Mouse (Mus musculus) frontal cortex, adult (tissue): ENCODE measurements around the gene Rgp1.
"Not testable (repeated sequence)": the region's sequence is repeated elsewhere in the genome, so short reads cannot be mapped to it uniquely, and the experiment has no call there.

Experiments used
- ATAC-seq: cut with Nextera tagmentation; 2 replicates; pipeline ENCODE4 v1.9.2; 2017; ENCODE audit warnings: mild to moderate bottlenecking, moderate library complexity, mixed read lengths; ENCODE audit not compliant: low TSS enrichment

Gene Rgp1

DNA sequence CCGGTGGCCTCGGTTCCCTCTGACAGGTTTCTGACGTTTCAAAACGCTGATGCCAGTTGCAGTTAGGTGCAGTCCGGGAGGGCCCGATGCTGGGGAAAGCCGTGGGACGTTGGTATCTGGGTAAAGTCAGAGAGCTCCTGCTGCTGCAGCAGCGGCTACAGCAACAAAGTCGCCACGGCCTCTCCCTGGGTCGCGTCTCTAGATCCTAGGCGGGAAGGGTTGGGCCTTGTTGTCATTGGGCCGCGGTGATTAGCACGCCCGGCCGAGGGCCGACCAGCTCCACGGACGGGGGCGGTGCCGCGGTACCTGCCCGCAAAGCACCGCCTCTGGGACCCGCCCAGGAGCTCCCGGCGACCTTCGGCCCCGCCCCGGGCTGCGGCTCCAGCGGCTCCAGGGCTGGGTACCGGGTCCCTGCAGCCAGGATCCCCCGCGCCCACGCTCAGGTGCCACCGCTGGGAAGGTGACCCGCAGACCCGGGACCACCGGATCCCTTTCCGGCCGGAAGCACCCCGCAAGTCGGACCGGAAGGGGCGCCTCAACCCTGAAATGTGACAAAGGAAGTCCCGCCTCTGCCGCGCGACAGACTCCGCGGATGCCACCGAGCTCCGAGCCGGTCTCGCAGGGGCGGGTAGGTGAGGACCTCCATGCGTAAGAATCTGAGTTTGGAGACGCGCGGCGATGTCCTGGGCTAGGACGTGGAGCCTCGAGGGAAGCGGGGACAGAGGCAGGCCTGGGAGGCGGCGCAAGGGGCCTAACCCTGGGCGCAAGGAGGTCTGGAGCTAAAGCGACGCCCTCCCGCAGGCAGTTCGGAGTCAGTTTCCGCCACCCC is at the start of gene Rgp1, which contains the start of gene Gba2:
Rgp1 (plus strand) TSS at position 340 of the 829 bp plus-strand sequence.
Gba2 (minus strand) TSS at position 498 of the 829 bp plus-strand sequence.
- peak; percentile 79 for ATAC-seq

DNA sequence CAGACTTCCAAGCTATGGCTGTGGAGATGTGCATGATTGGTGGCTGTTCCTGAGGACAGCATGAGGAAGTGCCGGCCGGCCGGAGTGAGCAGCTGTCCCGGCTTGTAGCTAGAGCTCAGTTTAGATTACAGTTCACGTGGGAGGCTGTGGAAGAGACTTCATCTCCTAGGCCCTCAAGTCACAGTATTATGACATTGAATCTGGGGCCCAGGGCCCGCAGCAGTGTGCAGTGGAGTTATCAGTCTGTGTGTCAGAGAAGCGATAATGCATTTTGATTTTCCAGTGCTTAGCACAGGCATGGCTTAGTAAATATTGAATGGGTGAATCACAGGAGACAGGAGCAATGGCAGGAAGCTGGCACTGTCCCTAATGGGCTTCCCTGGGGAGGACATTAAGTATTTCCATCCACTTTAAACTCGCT is 48.4 kb upstream of the Rgp1 start:
- peak; percentile 74 for ATAC-seq

DNA sequence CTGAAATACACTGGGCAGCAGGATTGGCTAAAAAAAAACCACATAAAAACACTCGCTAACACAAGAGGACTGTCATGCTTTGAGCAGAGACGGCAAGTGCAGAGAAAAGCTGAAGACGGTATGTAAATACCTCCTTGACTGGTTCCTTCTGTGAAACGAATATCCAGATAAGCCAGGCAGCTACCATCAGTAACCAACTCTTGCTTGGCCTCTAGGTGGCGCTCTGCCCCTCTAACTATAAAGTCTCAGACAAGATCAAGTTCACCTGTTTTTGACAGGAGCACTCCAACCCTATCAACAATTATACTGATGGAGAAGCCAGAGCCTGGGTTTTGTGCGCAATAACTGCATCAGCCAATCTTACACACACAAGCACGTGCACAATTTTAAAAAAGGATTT is 47.9 kb upstream of the Rgp1 start:
- ATAC-seq, result peak; percentile 87

DNA sequence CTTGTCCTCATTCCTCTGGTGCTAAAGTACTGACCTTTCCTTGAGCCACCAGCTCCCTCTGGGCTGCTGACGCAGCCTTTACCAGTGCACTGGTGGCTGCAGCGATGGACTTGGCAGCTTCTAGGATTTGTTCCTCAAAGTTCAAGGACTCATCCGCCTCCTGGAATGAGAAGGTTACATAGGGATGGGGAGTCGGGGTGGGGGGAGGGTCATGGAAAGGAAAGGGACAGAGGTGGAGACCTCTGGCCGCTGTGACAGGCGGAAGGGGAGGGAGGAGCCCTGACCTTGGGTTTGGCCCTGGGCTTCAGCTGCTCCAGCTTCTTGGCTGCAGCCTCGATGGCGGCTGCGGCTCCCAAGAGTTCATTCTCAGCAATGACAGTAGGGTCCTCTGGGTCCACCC is 45.2 kb upstream of the Rgp1 start:
- ATAC-seq, result no peak

DNA sequence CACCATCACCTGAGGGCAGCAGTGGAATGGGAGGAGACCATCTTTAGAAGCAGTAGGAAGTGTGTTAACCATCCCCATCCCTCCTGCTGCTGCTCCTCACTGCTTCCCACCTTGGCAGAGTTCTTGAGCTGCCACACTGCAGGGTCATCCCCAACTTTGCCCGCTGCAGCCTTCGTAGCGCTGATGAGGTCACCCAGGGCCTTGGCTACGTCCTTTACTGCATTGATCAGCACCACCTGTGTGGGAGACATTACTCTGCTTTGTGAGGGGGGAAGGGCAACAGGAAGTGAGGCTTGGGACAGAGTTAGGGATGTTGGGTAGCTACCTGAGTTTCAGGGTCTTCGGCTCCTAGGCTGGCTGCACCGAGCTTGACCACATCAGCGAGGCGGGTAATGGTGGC is 42.9 kb upstream of the Rgp1 start:
- ATAC-seq, result no peak

DNA sequence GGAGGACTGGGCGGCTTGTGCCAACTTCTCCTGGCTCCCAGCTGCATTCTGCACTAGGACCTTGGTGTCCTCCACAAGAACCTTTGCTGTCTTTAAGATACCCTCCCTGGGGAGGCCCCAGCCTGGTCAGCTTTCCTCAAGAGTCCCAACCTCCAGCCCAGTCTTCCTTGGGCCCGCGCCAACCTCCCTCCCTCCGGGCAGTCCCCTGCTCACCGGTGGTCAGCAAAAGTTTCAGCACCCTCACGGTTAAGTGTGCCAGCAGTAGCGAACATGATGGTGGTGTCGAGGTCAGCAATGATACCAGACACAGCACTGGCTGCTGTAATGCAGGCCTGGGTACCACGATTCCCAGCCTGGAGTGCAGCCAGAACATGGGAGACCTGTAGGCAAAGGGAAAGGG is 42.5 kb upstream of the Rgp1 start:
- no peak for ATAC-seq

DNA sequence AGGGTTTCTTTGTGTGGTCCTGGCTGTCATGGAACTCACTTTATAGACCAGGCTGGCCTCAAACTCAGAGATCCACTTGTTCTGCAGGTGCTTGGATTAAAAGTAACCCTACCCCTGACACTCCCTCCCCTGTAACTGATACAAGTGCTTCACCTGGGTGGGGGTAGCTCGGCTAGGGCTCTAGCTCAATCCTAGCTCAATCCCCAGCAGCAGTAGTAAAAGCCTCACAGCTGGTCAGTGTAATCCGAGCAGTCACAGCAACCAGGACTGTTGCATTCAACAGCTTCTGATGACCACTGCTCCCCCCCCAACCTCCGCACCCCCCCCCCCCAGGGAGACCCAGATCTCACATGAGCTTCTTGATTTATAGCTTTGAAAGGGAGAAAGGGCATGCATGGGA is 36.5 kb upstream of the Rgp1 start:
- ATAC-seq, result no peak

DNA sequence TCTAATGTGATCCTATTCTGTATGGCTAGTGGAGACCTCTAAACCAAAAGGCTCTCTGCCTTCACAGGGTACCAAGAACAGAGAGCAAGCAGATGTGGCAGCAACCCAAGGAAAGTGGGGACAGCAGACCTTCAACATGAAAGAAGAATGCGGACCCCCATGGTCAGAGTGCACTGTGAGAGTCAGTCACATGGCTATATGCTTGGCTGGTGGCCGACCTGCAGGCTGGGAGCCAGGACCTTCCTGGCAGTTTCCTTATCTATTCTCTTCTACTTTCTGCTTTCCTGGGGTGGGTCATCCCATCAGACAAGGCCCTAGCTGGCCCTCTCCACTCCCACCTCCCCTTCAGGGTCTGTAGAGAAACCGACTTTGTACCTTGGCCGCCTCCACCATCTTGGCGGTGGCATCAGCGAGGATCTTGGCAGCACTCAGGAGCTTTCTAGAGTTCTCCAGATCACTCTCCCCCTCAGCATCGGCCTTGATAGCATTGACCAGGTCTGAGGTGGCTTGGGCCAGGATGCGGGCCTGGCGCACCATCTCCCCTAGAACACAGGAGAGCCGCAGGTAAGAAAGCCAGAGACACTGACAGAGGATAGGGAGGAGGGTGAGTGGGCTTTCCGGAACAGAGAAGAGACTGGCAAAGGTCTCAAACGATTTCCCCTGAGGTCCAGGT is 32.0 kb upstream of the Rgp1 start:
- no peak for ATAC-seq

DNA sequence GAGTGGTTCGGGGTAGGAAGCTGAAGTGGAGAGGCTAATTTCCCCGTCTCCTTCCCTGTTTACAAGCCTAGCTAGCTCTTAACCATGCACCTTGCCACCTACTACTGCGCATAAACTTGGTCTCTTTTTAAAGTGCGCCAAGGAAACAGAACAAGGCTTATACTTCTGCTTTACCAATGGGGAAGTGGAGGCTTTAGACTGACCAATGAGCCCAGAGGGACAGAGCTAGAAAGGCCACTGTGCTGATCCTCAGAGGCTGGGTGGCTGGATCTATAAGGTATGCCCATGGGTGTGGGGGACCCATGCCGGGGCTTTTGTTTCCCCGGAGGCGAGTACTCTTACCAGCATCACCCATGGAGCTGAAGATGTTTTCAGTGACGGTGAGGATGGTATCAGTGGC is 31.4 kb upstream of the Rgp1 start:
- no peak for ATAC-seq

DNA sequence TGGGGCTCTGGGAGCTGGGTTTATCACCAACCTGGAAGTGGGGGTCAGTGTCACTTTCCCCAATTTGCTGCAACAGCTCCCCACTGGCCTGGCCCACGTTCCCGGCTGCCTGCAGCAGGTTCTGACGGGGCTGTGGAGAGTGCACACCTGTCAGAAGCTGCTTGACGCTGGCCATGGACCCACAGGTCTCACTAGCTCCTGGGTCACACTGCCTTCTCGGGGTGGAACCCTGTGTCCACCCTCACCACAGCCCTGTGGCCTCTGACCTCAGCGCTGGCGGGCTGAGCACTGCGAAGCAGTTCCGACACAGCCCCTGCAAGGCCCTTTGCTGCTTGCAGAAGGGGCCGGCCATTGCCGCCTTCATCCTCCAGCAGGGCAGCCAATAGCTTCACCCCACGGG is 29.5 kb upstream of the Rgp1 start:
- ATAC-seq, result no peak

DNA sequence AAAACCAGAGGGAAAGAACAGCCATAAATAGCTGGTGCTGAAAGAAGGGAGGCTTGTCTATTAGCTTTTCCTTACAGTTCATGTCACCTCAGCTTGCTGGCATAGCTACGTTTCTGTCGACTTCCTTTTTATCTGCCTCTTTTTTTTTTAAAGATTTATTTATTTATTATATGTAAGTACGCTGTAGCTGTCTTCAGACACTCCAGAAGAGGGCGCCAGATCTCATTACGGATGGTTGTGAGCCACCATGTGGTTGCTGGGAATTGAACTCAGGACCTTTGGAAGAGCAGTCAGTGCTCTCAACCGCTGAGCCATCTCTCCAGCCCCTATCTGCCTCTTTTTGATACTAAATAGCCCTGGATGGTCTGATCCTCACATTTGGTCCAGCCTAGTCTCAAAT is 26.7 kb upstream of the Rgp1 start:
- not testable (repeated sequence) for ATAC-seq

DNA sequence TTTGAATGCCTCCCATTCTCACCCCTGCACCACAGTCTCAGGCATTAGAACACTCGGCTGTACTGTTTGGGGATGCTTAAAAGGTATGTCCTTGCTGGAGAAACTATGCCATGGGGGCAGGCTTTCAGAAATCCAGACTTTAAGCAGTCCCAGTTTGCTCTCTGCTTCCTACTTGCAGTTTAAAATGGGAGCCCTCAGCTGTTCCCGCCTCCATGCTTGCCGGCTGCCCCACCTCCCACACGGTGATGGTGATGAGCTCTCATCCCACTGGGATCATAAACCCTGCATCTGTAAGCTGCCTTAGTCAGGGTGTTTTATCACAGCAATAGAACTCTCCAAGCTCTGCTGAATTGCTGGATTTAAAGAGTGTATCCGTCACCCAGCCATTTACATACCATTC is 26.1 kb upstream of the Rgp1 start:
- peak; percentile 87 for ATAC-seq

DNA sequence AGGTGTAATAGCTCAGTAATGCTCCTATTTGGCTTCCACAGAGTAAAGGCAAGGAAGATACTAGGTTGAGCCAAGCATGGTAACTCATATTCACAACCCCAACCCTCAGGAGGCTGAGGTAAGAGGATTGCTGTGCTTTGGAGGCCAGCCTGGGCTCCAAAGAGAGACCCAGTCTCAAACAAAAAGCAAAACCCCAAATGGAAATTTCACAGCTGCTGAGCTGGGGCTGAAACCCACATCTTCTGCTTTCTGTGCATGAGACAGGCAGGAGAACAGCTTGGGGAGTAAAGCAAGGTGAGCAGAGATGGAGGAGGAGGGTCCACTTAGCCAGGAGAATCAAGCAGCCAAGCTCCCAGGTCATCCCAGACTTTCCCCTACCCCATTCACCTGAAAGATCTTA is 24.6 kb upstream of the Rgp1 start:
- no peak for ATAC-seq

DNA sequence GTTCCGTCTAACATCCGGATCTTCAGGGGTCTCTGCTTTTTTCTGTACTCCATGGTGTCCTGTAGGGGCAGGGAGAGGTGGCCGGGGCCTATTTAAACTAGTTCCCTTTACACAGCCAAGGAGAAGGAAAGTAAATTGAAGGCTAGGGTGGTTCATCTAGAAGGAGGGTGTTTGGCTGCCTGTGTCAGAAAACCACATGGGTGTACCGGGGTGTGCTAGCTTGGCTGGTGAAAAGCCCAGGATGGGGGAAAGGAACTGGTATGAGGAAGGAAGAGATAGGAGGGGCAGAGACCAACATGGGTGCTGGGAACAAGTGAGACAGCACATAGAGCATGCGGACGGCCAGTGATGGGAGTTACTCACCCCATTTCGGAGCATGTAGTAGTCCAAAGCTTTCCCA is 22.6 kb upstream of the Rgp1 start:
- ATAC-seq, result no peak

DNA sequence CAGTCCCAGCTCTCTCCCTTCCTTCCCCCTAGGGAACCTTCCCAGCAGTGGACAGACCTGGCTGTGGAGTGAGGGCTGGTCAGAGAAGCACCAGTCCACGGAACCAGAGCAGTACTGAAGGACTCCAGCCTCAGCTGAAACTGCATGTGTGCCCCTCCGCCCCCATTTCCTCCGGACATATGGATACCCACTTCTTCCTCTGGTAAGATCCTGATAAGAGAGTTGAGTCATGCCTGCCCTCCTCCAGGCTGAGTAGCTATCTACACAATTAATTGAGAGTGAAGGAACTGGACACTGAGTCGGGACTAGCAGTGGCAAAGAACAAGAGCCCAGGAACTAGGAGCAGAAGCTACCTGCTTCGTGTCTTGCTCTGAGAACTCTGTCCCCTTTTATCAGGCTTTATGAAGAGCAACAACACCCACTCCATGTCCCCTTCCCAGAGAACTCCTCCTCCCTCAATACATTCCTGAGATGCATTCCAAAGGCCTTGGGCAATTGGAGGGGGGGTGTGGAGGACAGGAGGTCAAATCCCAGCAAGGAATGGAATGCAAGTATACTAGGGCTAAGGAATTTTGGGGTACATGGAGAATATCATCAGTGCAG is 20.4 kb upstream of the Rgp1 start:
- no peak for ATAC-seq

DNA sequence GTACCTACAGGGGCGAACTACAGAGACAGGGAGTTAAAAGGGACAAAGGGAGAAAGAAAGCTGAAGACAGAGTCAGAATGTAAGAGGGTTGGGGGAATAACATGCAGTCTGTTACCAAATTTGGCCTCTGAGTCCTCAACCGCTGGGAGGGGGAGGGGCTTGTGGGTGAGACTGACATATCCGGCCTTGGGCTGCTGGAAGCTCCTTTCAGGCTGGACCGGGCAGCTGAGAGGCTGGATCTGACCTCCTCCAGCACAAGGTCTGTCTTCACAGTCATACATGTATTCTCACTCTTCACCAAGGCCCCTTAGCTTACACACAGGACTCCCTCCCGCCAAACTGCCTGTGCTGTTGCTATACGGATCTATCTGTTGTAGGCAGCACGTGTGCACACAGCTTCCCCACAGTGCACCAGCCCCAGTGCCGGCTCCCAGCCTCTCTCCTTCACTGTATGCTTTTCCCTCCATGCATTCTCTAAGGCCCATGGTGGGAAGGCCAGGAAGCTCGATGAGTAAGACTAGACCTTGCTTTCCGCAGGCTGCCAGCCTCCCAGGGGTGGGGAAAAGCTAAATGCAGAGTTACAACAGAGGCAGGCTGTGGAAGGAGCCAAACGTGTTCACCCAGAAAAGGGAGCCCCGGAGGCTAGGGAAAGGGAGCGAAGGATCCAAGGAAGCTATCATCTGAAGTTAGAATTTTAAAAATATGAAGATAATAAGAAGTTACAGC is 19.7 kb upstream of the Rgp1 start:
- ATAC-seq, result no peak

DNA sequence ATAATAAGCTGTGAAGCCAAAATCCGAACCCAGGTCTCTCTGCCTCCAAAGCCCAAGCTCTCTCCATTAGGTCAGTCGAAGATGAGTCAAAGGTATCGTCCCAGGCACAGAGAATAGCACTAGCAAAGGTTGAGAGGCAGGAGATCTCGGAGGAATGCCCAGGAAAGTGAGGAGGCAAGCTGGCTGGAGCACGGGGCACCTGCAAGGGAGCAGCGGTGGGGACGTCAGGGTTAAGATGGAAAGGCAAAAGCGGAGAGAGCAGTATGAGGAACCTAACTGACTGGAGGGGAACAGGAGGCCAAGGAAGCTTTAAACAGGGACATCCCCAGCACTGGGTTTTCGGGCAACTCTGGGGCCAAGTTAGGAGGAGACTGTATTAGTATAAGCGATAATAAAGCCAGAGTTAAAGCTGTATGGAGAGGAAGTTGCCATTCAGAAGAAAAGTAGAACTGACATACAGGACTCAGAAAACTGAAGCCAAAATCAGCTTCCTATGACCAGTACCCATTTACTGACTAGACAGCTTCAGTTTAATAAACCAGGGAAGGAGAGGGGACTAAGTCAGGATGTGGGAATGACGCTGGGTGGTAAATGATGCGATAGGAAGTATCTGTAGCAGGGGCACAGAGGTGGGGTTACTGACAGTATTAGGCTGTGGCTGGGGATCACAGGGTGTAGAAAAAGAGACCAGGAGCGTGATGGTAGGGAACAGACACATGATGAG is 18.8 kb upstream of the Rgp1 start:
- ATAC-seq, result no peak

DNA sequence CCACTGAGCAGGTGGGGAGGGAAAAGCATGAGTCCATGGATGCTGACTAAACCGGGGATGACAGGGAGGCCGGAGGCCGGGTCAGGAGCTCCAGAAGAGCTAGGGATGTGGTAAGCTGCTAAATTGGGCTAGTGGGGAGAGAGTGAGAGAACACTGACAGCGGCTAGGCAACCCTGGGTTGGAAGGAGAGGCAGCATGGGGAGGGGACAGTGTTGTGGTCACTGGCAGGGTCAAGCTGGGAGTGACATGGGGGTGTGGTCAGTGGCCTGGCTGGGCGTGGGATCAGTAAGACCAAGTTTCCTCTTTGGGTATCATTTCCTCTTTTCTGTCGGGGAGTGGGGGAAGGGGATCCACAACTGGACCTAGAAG is 18.3 kb upstream of the Rgp1 start:
- ATAC-seq, result no peak

DNA sequence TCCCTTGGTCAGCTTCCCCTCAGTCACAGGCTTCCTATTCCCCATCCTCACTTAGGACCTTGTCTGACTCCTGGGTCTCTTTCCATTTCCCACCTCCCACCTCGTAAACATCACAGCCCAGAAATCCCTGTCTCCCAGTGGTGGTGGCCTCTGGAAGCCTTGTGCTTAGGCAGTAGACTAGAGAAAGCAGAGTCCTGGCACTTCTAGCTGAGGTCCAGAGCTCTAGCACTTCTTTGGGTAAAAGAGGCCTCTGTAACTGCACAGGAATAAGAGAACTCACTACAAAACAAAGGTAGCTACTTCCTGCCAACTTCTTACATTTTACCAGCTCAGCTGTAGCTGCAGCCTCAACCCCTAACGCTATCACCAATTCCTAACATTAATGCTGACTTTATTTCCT is 17.5 kb upstream of the Rgp1 start:
- ATAC-seq, result no peak

DNA sequence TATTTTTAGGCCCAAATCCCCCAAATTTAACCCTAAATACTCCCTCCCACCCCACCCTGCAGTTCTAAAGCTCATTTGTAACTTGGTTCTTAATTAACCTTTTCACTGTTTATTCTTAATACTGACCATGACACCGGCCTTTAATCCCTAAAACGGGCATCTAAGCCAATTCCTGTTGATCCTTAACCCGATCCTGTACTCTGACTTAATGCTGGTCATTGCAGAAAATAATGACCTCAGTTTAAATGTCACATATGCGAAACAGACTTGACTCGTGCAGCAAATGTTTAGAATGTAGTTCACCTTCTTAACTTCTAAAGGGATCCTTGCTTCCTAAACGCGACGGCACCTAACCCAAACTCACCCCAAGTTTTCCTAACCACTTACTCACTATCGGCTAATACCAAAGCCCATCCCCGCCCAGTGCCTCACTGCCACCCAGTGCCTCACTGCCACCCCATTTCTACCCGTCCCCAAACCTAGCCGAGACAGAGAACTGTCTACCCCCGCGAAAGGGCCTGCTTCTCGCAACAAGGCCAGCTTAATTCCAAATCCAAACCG is 17.0 kb upstream of the Rgp1 start:
- ATAC-seq, result peak; percentile 7; the same call in 1 of the 2 replicates
